Mouse (Mus musculus): Measurements from ENCODE around the gene Krt27. TPM values are rescaled to one million over a fixed set of nuclear protein-coding genes. Genes with fewer than 3 reads are reported as not detected.

The Krt27 gene
- polyA plus RNA-seq, 1 experiment, result not detected

DNA sequence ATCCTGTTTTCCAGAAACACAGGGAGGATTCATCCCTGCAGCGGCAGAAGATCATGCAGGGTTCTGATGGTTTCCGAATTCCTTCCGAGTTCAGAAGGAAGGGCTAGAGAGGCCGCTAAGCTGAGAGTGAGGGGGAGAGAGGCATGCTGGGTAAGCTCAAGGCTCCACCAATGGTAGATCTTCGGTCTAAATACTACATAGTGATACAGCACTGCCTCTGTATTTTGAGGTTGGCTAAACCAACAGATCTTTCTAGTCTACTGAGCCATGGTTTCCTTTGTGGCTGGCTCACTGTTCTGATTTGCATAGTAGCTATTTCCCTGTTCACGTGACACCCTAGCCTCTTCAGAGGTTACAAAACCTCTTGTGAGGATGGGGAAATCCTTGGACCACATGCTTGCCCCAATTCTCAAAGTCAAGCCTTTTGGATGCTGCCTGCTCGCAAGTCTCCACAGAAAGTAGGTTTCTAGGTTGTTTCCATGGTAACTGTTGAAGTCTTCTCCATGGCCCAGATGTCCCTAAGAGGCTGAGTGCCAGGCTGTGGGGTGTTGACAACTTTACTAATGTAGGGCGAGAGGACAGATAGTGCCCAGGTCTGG is 19.0 kb upstream of the Krt27 start:
- DNase-seq, result no peak
- no peak overlapping the region for H3K27ac ChIP-seq (ENCODE audit: insufficient read depth, low read depth, low read length)
- TF ChIP-seq POLR2A (IDR thresholded peaks at IDR 0.05; ENCODE audit: low read depth, low read length) (no peak), CTCF (conservative IDR thresholded peaks at IDR 0.05; ENCODE audit: insufficient read depth, insufficient read length, low read depth, low read length) (no peak)
- H3K4me1 ChIP-seq (ENCODE audit: control insufficient read depth, insufficient read depth, low read length), result no peaks in the 10 kb centered on the region
- 85% methylated on average over 8 of the region's 8 CpGs for WGBS
- no peaks in the 10 kb centered on the region for H3K36me3 ChIP-seq (ENCODE audit: control insufficient read depth, insufficient read depth, low read length)
- no peaks in the 10 kb centered on the region for H3K27me3 ChIP-seq (replicated peaks; ENCODE audit: control insufficient read depth, insufficient read depth, low read length)
- no peak overlapping the region for H3K4me3 ChIP-seq (ENCODE audit: insufficient read depth, low read depth, low read length)

DNA sequence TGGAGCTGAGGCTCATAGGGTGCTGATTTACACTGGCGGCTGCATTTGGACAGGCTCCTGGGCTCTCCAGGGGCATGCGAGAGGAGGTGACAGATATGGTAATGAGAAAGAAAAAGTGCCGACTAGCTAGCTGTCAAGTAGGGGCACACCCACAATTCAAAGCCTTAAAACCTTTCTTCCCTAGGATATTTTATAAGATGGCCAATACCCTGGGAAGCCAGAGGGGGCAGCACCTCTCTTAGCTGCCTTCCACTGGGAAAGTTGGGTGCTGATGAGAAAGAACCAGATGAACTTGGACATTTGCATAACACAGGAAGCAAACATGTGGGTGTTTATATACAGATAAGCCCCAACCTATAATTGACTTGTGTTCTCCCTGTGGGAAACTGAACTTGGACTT is 18.3 kb upstream of the Krt27 start:
- Histone ChIP-seq H3K4me1 (ENCODE audit: control insufficient read depth, insufficient read depth, low read length) (no peaks in the 10 kb centered on the region), H3K27ac (ENCODE audit: insufficient read depth, low read depth, low read length) (no peak overlapping the region)
- DNase-seq, result peak; percentile 7

DNA sequence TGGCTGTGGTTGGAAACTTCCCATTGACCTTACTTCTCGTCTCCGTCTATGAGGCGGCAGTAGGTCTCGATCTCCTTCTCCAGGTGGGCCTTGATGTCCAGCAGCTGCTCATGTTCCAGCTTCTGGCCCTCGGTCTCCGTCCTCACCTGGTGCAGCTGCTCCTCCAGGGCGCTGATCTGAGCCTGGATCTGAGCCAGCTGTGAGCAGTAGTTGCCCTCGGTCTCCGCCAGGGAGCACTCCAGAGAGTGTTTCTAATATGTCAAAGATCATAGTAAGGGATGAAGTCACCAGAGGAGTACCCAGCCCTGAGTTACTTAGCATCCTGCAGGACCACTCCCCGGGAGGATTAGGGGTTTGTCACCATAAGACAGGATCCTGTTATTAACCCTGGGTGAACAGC is 15.9 kb upstream of the Krt27 start:
- TF ChIP-seq CTCF (conservative IDR thresholded peaks at IDR 0.05; ENCODE audit: insufficient read depth, insufficient read length, low read depth, low read length) (peak; percentile 35), POLR2A (IDR thresholded peaks at IDR 0.05; ENCODE audit: low read depth, low read length) (no peak)
- Histone ChIP-seq H3K4me3 (ENCODE audit: insufficient read depth, low read depth, low read length) (no peak overlapping the region), H3K4me1 (ENCODE audit: control insufficient read depth, insufficient read depth, low read length) (no peaks in the 10 kb centered on the region), H3K27me3 (replicated peaks; ENCODE audit: control insufficient read depth, insufficient read depth, low read length) (no peaks in the 10 kb centered on the region), H3K36me3 (ENCODE audit: control insufficient read depth, insufficient read depth, low read length) (no peaks in the 10 kb centered on the region), H3K27ac (ENCODE audit: insufficient read depth, low read depth, low read length) (no peak overlapping the region)
- DNase-seq, result peak; percentile 36
- 32% methylated on average over 10 of the region's 10 CpGs for WGBS

More for the DNA sequence above, 18.3 kb upstream of the Krt27 start:
- no peaks in the 10 kb centered on the region for H3K27me3 ChIP-seq (replicated peaks; ENCODE audit: control insufficient read depth, insufficient read depth, low read length)
- H3K36me3 ChIP-seq (ENCODE audit: control insufficient read depth, insufficient read depth, low read length), result no peaks in the 10 kb centered on the region
- H3K4me3 ChIP-seq (ENCODE audit: insufficient read depth, low read depth, low read length), result no peak overlapping the region
- no peak for TF ChIP-seq POLR2A (IDR thresholded peaks at IDR 0.05; ENCODE audit: low read depth, low read length)
- peak; percentile 53 for TF ChIP-seq CTCF (conservative IDR thresholded peaks at IDR 0.05; ENCODE audit: insufficient read depth, insufficient read length, low read depth, low read length)
- 13% methylated on average over 3 of the region's 3 CpGs for WGBS

DNA sequence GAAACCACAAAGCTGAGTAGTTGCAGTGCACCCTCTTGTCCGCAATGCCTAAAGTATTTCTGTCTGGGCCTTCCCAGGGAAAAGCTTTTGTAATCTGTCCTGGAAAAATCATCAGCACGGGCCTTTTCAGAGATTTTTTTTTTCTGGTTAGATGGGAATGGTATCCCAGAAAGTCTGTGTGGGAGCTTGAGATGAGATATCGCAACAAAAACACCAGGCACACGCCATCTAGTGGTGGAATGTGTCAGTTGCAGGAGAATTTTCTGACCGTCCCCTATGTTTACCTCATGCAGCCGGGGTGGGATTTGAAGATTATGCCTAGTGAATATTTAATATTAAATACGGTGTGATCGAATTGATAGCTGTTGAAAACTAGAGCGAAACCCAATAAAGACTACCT is 13.5 kb upstream of the Krt27 start:
- Histone ChIP-seq H3K27ac (ENCODE audit: insufficient read depth, low read depth, low read length) (no peak overlapping the region), H3K4me1 (ENCODE audit: control insufficient read depth, insufficient read depth, low read length) (no peaks in the 10 kb centered on the region), H3K36me3 (ENCODE audit: control insufficient read depth, insufficient read depth, low read length) (no peaks in the 10 kb centered on the region), H3K27me3 (replicated peaks; ENCODE audit: control insufficient read depth, insufficient read depth, low read length) (no peaks in the 10 kb centered on the region), H3K4me3 (ENCODE audit: insufficient read depth, low read depth, low read length) (no peak overlapping the region)
- WGBS, result 19% methylated on average over 9 of the region's 9 CpGs
- no peak for TF ChIP-seq POLR2A (IDR thresholded peaks at IDR 0.05; ENCODE audit: low read depth, low read length)
- peak; percentile 57 for TF ChIP-seq CTCF (conservative IDR thresholded peaks at IDR 0.05; ENCODE audit: insufficient read depth, insufficient read length, low read depth, low read length)
- DNase-seq, result peak; percentile 17

DNA sequence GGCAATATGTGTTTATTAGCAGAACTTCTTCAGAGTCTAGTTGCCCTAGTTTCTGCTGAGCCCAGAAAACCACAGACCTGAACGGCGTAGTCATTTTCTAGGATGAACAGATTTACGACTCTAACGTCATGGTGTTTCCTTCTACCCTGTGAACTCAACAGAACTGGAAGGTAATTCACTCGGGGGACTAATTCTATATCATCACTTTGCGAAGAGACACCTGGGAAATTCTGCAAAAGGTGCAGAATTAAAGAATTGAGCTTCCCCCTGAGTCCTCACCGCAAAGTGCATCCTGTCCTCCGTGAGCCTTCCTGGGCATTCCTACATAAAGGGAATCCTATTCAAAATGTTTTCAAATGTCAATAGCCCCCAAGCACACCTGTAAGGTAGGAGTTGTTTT is 10.5 kb upstream of the Krt27 start:
- H3K36me3 ChIP-seq (ENCODE audit: control insufficient read depth, insufficient read depth, low read length), result no peaks in the 10 kb centered on the region
- no peak overlapping the region for H3K4me3 ChIP-seq (ENCODE audit: insufficient read depth, low read depth, low read length)
- 64% methylated on average over 8 of the region's 8 CpGs for WGBS
- H3K27me3 ChIP-seq (replicated peaks; ENCODE audit: control insufficient read depth, insufficient read depth, low read length), result no peaks in the 10 kb centered on the region
- H3K4me1 ChIP-seq (ENCODE audit: control insufficient read depth, insufficient read depth, low read length), result no peaks in the 10 kb centered on the region
- no peak for TF ChIP-seq CTCF (conservative IDR thresholded peaks at IDR 0.05; ENCODE audit: insufficient read depth, insufficient read length, low read depth, low read length)
- TF ChIP-seq POLR2A (IDR thresholded peaks at IDR 0.05; ENCODE audit: low read depth, low read length), result no peak
- DNase-seq, result no peak
- no peak overlapping the region for H3K27ac ChIP-seq (ENCODE audit: insufficient read depth, low read depth, low read length)

DNA sequence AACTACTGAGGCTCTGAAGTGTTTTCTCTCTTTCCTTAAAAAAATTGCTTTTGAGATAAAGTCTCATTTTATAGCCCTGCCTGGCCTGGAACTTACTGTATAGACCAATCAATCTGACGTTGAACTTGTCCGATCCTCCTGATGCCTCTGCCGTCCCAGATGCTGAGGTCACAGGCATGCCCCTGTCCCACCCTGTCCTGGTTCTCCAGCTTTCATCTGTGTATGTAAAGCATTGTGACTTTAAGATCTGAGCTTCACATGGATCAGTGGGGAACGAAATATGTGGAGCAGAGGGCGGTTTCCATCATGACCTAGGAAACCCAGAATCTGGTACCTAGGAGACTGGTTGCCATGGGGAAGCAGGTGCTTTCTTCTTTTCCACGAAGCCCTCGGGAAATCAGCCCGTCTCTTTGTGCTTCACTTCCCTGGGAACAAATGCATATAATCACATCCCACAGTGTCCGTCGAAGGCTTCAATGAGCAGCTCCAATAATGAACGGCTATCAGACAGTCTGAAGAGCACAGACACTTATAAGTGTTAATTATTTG is 11.5 kb downstream of the Krt27 start:
- TF ChIP-seq CTCF (conservative IDR thresholded peaks at IDR 0.05; ENCODE audit: insufficient read depth, insufficient read length, low read depth, low read length), result no peak
- TF ChIP-seq POLR2A (IDR thresholded peaks at IDR 0.05; ENCODE audit: low read depth, low read length), result no peak

DNA sequence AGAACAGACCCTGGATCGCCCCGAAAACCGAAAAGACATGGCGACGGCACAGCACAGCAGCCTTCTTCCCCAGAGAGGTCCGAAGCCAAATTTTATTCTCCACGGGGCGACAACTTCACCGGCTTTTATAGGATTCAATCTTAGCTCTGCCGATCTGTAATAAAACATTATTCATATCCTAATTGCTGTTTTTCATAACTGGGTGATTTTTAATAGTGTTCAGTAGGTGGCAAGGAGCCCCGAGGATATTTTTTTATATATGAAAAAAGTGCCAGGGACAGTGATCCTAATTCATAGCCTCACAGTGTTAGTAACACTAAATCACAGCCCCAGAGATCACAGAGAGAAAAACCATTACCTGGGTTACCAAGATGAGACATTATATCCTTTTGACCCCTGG is 13.0 kb downstream of the Krt27 start, which contains the start of gene Krt26:
Gene Krt26, minus strand, starts transcription at position 101 of the 400 bp plus-strand sequence.
- no peaks in the 10 kb centered on the region for H3K4me1 ChIP-seq (ENCODE audit: control insufficient read depth, insufficient read depth, low read length)
- H3K27me3 ChIP-seq (replicated peaks; ENCODE audit: control insufficient read depth, insufficient read depth, low read length), result no peaks in the 10 kb centered on the region
- WGBS, result 92% methylated on average over 11 of the region's 11 CpGs
- no peak within 1 kb of the TSS for H3K4me3 ChIP-seq (ENCODE audit: insufficient read depth, low read depth, low read length)
- H3K36me3 ChIP-seq (ENCODE audit: control insufficient read depth, insufficient read depth, low read length), result no peaks in the 10 kb centered on the region
- DNase-seq, result no peak
- no peak for TF ChIP-seq CTCF (conservative IDR thresholded peaks at IDR 0.05; ENCODE audit: insufficient read depth, insufficient read length, low read depth, low read length)
- TF ChIP-seq POLR2A (IDR thresholded peaks at IDR 0.05; ENCODE audit: low read depth, low read length), result no peak
- no peak within 1 kb of the TSS for H3K27ac ChIP-seq (ENCODE audit: insufficient read depth, low read depth, low read length)

More for the DNA sequence above, 11.5 kb downstream of the Krt27 start:
- H3K27ac ChIP-seq (ENCODE audit: insufficient read depth, low read depth, low read length), result no peak overlapping the region
- H3K27me3 ChIP-seq (replicated peaks; ENCODE audit: control insufficient read depth, insufficient read depth, low read length), result no peaks in the 10 kb centered on the region
- no peaks in the 10 kb centered on the region for H3K4me1 ChIP-seq (ENCODE audit: control insufficient read depth, insufficient read depth, low read length)
- no peaks in the 10 kb centered on the region for H3K36me3 ChIP-seq (ENCODE audit: control insufficient read depth, insufficient read depth, low read length)
- WGBS, result 67% methylated on average over 11 of the region's 11 CpGs
- no peak for DNase-seq
- no peak overlapping the region for H3K4me3 ChIP-seq (ENCODE audit: insufficient read depth, low read depth, low read length)
